Mouse (Mus musculus): ENCODE measurements around the gene Rack1.

GRCm38 (mm10) chr11:48767195-48767876, 32.8 kb upstream of the Rack1 start:
- TF ChIP-seq EP300 (IDR thresholded peaks at IDR 0.05; ENCODE audit: insufficient read depth, low read depth, low read length) (no peak), CTCF (IDR thresholded peaks at IDR 0.05; ENCODE audit: low read depth, low read length) (no peak), POLR2A (IDR thresholded peaks at IDR 0.05; ENCODE audit: insufficient read depth, low read length) (no peak)

Data from ES-Bruce4 (cell line).